Mouse (Mus musculus): ENCODE results near the gene Ldah. TPM values are rescaled to one million over a fixed set of nuclear protein-coding genes. Genes with fewer than 3 reads are reported as not detected.

Ldah gene
- total RNA-seq, 2 experiments from 2014 or later: 17.1 to 19.3 TPM

DNA sequence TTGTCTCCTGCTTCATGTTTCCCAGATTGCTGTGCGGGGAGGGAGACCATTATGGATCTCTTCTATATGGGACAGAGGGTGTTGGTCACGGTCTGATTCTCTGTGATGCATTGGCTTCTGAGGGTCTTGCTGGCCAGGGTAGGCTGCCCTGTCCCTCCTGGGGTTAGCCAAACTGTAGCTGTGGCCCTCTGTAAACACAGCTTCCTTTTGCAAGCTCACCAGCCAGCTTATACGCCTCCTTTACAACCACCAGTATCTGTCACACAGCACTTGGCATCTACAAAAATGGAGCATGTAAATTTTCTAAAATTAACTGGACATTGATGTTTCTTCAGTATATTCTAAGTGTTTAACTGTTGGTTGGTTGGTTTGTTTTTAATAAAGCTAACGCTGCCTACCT, 67.5 kb downstream of the Ldah start:
- DNase-seq (ENCODE audit: low spot score in 2 of 2): no peak

DNA sequence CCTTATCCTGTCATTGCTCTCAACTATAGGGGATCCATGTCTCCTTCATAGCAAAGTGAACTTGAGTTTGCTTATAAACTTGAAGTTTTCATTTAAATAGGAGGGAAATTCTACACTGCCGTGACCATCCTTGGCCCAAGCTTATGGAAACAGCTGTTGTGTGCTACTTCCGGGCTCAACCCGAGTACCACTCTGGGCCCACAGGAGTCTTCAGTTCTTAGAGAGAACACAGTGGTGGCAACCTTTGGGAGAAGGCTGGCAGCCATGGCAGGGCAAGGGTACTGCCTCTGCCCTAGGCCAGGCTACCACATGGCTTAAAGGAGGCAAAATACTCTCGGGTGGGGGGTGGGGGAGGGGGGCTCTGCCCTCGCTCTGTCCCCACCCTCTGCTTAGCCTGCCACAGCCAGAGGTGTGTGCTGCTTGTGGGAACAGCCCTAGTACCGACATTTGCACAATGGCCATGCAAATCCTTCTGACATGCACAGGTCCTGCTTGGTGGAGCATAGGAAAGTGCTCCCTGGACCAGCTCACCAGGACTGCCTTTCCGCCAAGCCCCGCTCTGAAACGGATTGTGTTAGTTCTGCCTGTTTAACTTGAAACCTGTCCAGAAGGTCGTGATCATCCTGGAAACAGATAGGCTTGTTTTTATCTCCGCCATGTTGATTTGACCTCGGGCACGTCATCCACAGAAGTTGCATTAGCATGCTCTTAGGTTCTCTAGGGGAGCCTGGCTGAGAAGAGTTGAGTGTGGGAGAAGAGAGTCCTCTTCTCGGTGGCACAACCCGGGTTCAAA, 73.5 kb downstream of the Ldah start:
- DNase-seq (ENCODE audit: low spot score in 2 of 2): no peak

DNA sequence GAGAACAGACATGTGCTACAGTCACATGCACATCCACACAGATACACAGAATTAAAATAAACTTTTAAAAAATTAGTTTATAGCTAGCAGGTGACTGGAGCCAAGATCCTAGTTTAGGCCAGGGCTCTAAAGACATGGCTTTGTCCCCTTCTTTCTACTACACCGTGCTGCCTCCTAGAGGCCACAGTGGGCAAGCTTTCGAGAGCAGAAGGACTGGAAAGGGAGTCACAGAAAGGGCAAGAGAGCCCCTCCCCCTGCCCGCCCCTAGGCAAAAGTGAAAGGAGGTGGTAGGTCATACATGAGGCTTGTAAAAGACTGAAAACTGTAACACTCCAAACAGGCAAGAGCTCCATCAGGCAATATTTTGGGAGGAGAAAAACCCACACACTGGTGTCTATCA, 80.1 kb downstream of the Ldah start:
- DNase-seq (ENCODE audit: low spot score in 2 of 2): no peak

DNA sequence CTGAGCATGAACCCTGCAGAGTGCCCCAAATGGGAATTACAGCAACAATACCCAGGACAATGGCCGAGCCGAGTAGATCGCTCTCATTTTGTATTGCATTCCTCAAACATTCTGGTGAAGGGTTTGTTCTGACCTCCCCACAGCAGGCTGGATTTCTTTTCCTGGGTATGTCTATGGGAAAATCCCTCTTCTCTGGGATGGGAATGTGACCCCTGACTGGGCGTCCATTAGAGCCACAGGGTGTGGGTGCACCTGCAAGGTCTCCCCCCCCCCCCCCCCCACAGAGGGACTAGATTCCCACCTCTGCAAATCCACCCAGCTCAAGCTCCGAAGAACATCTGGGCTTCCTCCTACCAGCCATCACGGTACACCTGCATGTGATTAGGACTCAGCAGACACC, 81.2 kb downstream of the Ldah start:
- no peak for DNase-seq (ENCODE audit: low spot score in 2 of 2)

DNA sequence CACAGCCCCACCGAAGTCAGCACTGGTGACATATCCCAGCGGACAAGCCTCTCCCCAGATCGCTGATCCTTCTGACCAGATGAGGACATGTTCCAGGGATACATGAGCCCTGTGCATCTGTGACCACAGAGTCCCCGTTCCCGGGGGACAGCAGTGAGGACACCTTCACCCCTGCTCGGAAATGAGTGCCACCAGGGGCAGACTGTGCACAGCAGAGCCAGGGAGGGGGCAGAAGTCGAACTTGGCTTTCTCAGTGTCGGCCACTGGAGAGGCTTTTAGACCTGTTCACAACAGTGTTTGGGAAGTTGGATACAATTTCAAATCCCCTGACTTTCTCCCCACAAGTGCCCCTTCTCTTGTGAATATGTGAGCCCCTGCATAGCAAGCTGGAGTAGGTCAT, 81.6 kb downstream of the Ldah start:
- no peak for DNase-seq (ENCODE audit: low spot score in 2 of 2)

DNA sequence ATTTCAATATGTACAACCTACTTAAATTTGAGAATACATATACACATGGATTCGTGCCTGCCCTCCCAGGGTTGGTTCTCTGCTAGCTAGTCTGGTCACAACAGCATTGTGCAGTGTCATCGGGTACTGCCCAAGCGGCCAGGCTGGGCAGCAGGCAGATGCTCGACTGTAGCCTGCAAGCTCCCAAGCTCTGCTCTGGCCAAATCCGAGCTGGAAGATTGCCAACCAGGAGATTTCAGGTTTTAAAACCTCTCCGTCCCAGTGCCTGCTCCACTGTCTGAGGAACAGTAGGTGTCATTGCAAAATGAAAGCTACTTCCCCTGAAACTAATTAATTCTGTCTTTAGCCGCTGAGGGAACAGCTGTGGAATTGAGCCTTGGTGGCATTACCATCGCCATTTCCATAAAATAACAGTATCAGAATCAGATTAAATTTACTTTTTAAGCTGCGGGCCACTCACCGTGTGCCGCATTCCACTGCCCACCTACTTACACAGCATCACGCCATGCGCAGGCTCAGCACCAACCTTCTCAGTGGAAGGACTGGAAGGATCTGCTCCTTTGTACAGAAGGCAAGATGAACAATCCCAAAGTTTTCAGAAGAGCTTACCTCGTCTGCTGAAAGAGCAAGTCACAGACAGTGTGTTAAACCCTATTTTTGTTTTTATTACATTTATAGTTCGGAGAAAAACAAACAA, 83.4 kb downstream of the Ldah start:
- DNase-seq (ENCODE audit: low spot score in 2 of 2): no peak

DNA sequence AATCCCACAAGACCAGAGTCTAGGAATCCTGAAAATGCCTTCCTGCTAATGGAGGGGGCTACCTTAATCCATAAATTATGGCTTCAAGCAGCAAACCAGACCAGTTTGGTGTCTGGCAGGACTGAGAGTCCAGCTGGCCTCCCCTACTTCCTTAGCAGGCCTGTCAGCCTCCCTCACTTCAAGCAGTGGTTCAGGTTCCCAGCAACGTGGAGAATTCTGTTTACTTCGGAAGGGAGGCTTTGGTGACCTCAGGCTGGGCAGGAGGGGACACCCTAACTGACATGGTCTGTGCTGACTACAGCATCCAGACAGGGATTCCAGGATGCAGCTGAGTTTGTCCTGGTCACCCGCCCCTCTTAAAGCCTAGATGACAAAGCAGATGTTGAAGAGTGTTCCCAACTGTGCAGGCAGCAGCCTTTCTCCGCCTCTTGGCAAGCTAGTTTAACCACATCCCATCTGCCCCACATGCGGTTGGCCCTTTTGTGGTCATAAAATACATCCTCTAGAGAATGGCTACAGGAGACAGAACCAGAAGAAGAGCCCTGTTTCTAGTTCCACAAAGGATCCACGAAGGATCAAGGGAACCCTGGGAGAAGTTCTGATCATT, 87.5 kb downstream of the Ldah start:
- DNase-seq (ENCODE audit: low spot score in 2 of 2): no peak

DNA sequence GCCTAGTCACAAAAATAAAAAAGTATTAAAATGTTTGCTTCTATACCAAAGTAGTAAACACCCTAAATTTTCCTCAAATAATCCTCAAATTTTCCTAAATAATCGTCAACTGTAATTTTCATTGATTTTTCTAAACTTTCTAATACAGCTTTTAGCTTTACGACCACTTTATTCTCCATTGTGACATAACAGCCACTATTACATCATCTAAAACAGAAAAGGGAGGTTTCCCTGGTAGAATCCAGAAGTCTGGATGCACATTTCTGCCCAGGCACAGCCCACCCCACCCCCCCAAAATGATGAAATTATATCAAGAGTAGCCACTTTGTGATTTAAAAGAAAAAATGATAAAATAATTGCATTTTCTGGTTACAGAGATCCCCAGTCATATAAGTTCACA, 88.2 kb downstream of the Ldah start:
- no peak for DNase-seq (ENCODE audit: low spot score in 2 of 2)

DNA sequence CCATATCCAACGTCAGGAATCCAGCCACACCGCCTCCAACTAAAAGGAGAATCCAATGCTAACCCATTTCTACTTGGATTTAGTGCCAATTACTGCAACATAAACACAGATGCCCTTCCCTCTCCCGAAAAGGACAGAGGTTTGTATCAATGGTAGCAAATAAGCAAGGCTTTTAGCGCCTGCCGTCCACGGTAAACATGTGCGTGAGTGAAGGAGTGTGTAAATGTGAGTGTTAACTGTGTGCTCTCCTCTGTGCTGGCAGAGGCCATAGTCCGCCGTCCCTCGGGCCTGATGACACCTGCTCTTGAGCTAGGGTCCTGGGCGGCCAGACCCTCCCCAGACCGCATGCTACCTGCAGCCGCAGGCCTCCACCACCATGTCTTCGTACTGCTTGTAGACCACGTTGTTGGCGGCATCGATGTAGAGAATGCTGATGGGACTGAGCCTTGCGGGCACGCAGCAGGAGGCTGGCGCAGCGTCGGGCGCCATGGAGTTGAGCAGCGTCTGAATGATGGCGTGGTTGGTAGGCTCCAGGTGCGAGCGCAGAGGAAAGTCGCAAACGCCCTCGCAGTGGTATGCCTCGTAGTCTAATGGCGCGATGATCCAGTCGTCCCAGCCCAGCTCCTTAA, 89.8 kb downstream of the Ldah start:
- no peak for DNase-seq (ENCODE audit: low spot score in 2 of 2)

DNA sequence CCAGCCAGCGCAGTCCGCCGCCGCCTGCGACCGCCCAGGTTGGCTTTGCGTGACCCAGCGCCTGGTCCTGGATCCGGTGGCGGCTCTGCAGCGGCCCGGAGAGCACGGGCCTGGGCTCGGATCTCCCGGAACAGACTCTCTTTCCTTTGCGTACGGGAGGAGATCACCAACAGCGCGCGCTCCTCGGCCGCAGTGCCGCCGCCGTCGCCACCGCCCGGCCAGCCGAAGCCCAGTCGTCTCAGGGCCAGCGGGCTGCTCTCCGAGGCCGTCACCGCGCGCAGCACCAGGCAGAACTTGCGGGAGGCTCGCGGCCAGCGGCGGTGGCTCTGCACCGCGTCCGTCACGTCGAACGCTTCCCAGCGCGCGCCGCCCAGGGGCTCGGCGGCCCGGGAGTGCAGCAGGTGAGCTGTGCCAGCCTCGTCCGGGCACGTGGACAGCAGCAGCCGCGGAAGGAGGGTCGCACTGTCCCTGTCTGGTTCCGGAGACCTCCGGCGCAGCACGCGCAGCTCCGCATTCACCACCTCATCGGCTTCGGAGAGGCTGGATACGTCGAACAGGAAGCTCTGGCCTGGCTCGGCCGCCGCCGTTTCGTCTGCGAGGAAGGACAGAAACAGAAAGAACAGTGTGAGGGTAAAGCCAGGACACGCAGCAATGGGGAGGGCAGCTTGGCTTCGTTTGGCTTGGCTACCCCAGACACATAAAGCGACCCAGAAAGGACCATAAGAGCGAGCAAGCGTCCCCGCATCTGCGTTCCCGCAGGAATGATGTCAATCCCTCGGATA, 90.6 kb downstream of the Ldah start:
- DNase-seq (ENCODE audit: low spot score in 2 of 2): no peak

DNA sequence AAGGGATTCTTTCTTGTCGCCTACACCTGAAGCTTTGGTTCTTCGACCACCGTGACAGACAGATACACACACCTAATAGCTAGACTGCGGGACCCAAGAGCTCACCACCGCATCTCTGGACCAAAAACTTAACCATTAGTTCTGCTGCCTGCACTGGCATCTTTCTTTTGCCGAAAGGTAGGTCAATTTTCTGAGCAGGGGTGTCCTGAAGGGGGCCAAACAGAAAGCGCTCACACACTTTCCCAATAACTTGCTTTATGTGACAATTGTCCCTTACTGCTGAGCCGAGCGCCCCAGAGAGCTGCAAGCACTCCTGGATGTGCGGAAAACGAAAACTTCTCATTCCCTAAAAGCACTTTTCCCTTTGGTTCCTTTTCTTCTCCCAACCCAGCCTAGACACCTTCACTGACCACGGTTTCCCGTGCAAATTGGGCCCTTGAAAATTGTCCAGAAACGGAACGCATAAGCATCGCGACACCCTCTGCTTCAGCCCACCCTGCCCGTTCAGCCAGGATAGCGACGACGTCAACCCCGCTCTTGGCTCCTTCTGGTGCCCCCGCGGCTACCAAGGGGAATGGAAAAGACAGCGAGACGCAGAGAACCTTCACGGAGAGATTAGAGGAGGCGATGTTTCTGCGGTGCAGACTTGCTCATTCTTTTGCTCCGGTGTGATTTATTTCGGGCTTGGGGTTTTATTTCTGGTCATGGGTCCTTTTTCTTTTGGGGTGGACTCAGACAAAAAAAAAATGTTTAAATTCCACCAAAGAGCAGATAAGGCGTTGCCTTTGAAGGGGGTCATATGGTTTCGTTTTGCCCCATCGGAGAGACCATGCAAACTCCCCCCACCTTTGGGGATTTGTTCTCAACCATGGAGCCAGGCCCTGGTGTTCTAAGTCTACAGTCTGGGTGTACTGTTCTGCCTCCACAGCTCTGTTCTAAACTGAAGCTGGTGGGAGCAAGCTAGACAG, 91.5 kb downstream of the Ldah start:
- DNase-seq (ENCODE audit: low spot score in 2 of 2): no peak

DNA sequence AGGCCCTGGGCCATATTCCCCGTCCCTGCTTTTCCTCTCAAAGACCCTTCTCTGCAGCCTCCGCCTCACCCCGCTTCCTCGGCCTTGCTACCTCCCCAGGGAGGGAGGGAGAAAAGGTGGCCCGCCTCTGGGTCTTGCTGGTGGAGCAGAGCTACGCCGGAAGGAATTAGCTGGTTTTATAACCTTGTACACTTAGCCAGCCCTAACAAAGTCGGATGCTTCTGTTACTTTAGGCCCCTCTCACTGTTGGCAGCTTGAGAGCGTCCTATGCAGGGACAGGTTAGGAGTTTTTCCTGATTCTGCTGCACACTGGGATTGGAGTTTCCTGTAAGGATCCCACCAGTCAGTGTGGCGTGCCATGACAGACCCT, 92.2 kb downstream of the Ldah start:
- DNase-seq (ENCODE audit: low spot score in 2 of 2): no peak

DNA sequence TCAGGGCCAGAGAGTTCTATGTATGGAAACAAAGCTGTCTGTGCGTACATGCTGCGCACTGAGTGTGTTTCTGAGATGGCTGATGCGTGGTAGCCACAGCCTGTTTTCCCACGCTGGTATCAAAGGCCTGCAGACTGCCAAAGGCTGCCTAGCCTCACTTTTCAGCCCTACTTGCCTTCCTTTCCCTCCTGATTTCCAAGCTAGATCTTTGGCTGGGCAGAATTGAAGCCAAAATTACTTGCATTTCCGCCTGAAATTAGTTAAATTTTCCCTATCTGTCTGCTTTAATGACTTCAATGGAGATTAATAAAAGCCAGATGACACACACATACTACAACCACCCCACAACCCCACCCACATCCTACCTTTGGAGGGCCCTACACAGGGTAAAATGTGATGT, 92.6 kb downstream of the Ldah start:
- no peak for DNase-seq (ENCODE audit: low spot score in 2 of 2)

DNA sequence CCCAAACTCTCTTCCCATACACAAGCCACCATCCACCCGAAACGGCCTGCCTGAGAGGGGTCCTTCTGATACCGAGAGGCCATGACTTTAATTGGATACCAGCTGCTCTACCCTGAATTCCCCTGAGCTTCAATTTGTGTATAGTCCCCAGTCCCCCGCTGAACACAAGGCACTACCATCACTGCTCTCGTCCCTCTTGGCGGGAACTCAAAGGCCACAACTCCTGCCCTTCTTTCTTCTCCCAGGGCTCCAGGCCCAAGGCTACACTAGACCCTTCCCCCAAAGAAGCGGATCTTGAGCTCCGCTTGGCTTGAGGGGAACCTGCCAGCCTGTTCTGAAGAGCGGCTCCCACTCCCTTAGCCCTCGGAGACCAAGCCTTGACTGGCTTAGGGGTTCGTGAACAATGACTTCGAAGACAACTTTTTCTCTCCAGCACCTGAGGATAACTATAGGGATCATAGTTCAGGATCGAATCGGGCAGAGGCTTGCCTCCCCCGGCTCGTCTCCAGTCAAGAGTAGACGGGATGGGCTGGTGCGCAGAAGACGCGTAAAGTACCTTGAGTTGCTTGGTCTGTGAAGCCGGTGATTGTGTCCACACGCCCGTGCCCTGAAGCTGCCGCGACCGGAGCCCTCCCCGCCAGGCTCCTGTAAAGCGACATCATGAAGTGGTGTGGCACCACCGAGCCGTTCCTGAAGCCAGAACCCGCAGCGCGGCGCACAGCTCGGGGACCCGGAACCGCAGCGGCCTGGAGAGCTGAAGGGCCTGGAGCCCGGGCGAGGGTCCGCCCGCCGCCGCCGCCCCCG, 93.3 kb downstream of the Ldah start:
- DNase-seq (ENCODE audit: low spot score in 2 of 2): no peak

DNA sequence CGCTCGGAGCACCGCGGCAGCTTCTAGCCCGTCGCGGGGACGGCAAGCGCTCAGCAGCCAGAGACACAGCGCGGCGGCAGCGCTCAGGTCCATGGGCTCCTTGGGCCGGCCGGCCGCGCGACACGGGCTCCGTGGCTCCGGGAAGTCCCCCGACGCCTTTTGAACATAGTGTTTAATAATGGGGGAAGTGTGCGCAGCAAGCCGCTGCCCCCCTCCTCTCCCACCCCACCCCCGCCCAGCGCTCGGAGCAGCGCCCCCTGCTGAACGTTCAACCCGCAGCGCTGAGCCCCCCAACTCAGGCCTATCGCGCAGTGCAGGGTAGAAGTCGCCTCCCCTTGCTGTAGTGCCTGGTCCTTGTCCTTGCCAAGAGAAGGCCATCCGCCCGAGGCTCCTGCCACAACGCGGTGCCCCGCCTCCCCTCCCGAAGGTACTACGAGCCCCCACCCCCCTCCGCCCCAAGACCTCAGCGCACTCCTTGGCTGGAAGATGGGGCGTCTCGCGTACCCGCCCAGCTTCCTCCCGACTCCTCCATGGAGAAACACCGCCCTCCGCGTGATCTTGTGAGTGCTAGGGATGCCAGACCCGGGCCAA, 94.0 kb downstream of the Ldah start, which contains the start of gene Gdf7:
TSS of gene Gdf7 (minus strand) at position 114 of the 591 bp plus-strand sequence.
- no peak for DNase-seq (ENCODE audit: low spot score in 2 of 2)

DNA sequence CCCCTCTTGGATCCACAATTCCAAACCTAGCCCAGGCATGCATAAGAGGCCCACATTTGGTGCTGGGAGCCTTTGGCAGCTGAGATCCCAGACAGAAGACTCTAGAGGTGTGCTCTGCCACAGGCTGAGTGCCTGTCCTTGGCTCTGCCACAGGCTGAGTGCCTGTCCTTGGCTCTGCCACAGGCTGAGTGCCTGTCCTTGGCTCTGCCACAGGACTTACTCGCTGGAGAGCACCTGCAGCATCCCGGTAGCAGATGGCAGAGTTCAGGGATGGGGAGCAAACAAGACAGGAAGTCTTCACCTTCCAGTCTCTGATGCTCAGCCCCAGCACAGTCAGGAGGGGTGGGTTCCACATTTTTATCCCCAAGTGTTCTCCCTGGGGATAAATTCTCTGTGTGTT, 97.4 kb downstream of the Ldah start:
- no peak for DNase-seq (ENCODE audit: low spot score in 2 of 2)

DNA sequence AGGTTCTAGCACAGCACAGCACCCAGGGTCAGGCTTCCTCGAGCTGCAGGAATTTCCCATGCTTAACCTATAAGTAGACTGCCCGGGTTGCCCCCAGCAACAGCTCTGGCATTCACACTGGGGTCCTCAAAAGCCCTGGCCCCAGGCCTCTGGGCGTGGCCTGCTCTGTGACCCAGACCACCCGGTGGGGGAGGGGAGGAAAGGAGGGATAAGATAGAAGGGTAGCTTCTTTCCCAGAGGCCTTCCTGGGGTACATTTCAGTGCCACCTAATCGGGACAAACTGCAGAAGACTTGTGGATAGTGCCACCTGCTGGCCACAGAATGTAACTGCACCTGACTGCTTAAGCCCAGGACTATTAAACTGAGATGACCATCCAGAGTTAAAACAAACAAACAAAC, 98.5 kb downstream of the Ldah start:
- DNase-seq (ENCODE audit: low spot score in 2 of 2): peak in 1 of 2 experiments; percentile 46

DNA sequence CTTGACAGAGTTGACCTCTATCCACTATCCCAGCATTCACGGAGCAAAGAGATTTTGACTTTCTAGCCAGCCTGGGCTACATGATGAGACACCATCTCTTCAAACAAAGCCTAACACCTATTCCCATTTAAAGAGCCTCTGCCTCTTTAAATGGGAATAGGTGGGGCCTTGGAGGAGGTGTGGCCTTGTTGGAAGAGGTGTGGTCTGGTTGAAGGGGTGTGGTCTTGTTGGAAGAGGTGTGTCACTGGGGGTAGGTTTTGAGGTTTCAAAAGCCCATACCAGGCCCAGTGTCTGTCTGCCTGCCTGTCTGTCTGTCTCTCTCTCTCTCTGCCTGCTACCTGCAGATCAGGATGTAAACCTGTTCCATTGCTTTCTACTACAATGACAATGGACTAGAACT, 99.0 kb downstream of the Ldah start:
- no peak for DNase-seq (ENCODE audit: low spot score in 2 of 2)

DNA sequence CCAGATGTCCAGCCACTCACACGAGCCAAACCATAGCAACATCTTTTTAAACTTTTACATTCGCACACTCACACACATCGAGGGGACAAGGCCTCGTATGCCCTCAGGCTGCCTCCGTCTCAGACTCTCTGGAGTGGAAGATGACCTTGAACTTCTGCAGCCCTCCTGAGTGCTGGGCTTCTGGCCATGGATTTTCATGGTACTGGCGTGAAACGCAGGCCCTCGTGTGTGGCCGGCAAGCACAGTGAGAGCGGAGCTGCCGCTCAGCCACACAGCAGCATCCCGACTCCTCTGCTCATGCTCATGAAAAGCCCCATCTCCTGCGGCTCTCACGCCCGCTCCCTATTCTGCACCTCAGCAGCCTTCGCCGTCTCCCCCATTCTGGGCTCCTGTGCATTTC, 103.1 kb downstream of the Ldah start:
- no peak for DNase-seq (ENCODE audit: low spot score in 2 of 2)
